In the genomic region with DNA sequence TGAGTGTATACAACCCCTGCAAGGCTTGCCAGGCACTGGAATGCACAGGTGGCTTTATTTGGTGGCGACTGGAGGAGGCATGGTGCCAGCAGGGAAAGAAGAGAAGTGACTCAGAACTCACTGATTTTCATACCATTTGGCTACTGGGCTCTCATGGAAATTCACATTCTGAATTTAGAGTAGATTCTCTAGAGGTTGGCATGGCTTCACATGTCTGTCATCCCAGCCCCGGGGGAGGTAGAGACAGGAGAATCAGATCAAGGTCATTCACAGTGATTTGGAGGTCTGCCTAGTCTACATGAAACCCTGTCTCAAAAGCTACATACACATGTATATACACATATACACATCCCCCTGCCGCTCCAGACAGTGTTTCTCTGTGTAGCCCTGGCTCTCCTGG, we compare ENCODE assay signal across 21 mouse cellular contexts. TPM values are rescaled to one million over a fixed set of nuclear protein-coding genes. Genes with fewer than 3 reads are reported as not detected.
DNase-seq lines count a peak whose midpoint lies in the region; ATAC-seq and TF ChIP-seq lines count a peak whose summit lies in the region.
"Had no signal": no experiment of that assay in that cellular context is flagged by ENCODE, and none has a peak within 500 bp of the region (broad histone marks: within the 10 kb centered on the region; RNA-seq: fewer than 3 reads in every experiment).

No protein-coding gene starts in this region.

- DNase-seq in frontal cortex, postnatal 36 days (ENCODE audit: low spot score in 2 of 2), result peak; percentile 26 to 44
- no peak for DNase-seq in frontal cortex, postnatal 10 days (ENCODE audit: low spot score in 2 of 2)
- peak; percentile 11 to 26 for DNase-seq in left cerebral cortex, adult 2 months (ENCODE audit: extremely low spot score in 1 of 2, low spot score in 2 of 2)
- DNase-seq in left cerebral cortex, adult 11 months (ENCODE audit: low spot score), result no peak
- peak; percentile 65 for DNase-seq in brain, adult 2 months (ENCODE audit: low read depth, low spot score)
- peak; percentile 52 for DNase-seq in right cerebral cortex, postnatal 25 days
- no peak for DNase-seq in kidney, adult 9 months
- DNase-seq: B cell, adult 2 months; cerebellum, adult 8-10 months; cerebellum, postnatal 36 days; gastrocnemius, postnatal 25 days; thymus, postnatal 25 days had no signal

- H3K27ac ChIP-seq in left cerebral cortex, adult 2 months, result no peak overlapping the region
- H3K27ac ChIP-seq: hindbrain, embryonic 12.5 days; kidney, embryonic 15.5 days; liver, embryonic 14.5 days; neural tube, embryonic 15.5 days had no signal

- intact Hi-C loops in left cerebral cortex, adult 2 months (cut with DNase I), result no loop called here

- TF ChIP-seq CTCF in left cerebral cortex, adult 2 months (IDR thresholded peaks at IDR 0.05), result no peak

- ATAC-seq in megakaryocyte progenitor cell, adult 5-6 weeks (replicated peaks; ENCODE audit: poor library complexity), result no peak
- ATAC-seq: activated CD4-positive, CD25-positive, alpha-beta regulatory T cell, adult 4 months; forebrain, embryonic 14.5 days; intestine, postnatal 0 days had no signal

- no peak overlapping the region for H3K4me3 ChIP-seq in left cerebral cortex, adult 2 months
- H3K4me3 ChIP-seq: hindbrain, embryonic 12.5 days; kidney, embryonic 15.5 days; neural tube, embryonic 15.5 days had no signal

RNA-seq across cellular contexts. Expression of a gene that starts 9.4 kb away (rescaled TPM):
- total RNA-seq in left cerebral cortex, adult 2 months (2021), result 1 to 10 TPM; 2.2 to 2.7 TPM
- not detected in 2 replicates for total RNA-seq in megakaryocyte progenitor cell, adult 5-6 weeks (2015)
- total RNA-seq in megakaryocyte progenitor cell, adult 5-6 weeks (2017), result not detected in 2 replicates

RNA-seq across cellular contexts. Expression of a gene that starts 50.5 kb away (rescaled TPM):
- total RNA-seq in left cerebral cortex, adult 2 months (2021), result under 1 TPM; 0.36 to 0.49 TPM
- 8.2 and 9.0 TPM in 2 replicates for total RNA-seq in megakaryocyte progenitor cell, adult 5-6 weeks (2015)
- total RNA-seq in megakaryocyte progenitor cell, adult 5-6 weeks (2017), result 29.2 and 41.9 TPM in 2 replicates
- total RNA-seq: G1E had no signal

Comparison
In these comparisons a context has a peak if more than half of its experiments do, and no peak if none do; other contexts are left out.
1. DNase-seq: peak in frontal cortex, postnatal 36 days (2 of 2), left cerebral cortex, adult 2 months (2 of 2), brain, adult 2 months (single experiment) and right cerebral cortex, postnatal 25 days (single experiment); none in frontal cortex, postnatal 10 days (0 of 2), left cerebral cortex, adult 11 months (single experiment) and kidney, adult 9 months (single experiment).
2. RNA of a gene that starts 50.5 kb away (total RNA-seq): 8.2 to 41.9 TPM in megakaryocyte progenitor cell, adult 5-6 weeks; 0.36 to 0.49 TPM in left cerebral cortex, adult 2 months; every median in the first group is over 4 times any median in the second.